Comparison of ENCODE assay signal across 9 mouse cellular contexts in the genomic region with DNA sequence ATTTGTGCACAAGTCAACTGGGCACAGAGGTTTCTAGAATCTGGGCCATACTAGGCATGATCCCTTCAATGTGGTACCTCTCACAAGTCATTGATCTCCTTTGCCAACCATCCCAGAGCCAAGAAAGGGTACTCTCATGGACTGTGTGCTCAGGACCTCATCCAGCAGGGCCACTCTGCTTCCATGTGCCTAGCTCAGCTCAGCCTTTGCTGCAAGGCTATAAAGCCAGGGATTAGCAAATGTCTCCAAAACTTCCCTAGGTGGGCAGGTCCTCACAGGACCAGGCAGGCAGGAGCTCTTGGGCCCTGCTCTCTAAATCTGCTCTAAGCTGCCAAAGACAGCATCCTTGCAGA.
DNase-seq lines count a peak whose midpoint lies in the region; ATAC-seq and TF ChIP-seq lines count a peak whose summit lies in the region.
"Had no signal": no experiment of that assay in that cellular context is flagged by ENCODE, and none has a peak within 500 bp of the region (broad histone marks: within the 10 kb centered on the region; RNA-seq: fewer than 3 reads in every experiment).

No protein-coding gene starts in this region.

- TF ChIP-seq CTCF in left cerebral cortex, adult 2 months (IDR thresholded peaks at IDR 0.05), result no peak
- no peak for TF ChIP-seq CTCF in hindbrain, postnatal 0 days (IDR thresholded peaks at IDR 0.05; ENCODE audit: low read depth)

- H3K4me3 ChIP-seq in left cerebral cortex, adult 2 months, result no peak overlapping the region
- H3K4me3 ChIP-seq in forebrain, embryonic 10.5 days, result no peak overlapping the region
- H3K4me3 ChIP-seq in hindbrain, postnatal 0 days (ENCODE audit: low read length), result no peak overlapping the region
- no peak overlapping the region for H3K4me3 ChIP-seq in neural tube, embryonic 14.5 days (ENCODE audit: low read depth, low read length)
- H3K4me3 ChIP-seq: megakaryocyte, embryonic 14.5 days had no signal

- H3K27ac ChIP-seq in left cerebral cortex, adult 2 months, result peak overlapping the region; percentile 25; the same call in 1 of the 2 replicates
- H3K27ac ChIP-seq in forebrain, embryonic 10.5 days, result peak overlapping the region; percentile 78
- H3K27ac ChIP-seq in hindbrain, postnatal 0 days, result peak overlapping the region; percentile 84
- peak overlapping the region; percentile 65 for H3K27ac ChIP-seq in neural tube, embryonic 14.5 days (ENCODE audit: low read depth, low read length)

- DNase-seq in left cerebral cortex, adult 2 months (ENCODE audit: extremely low spot score in 1 of 2, low spot score in 2 of 2), result no peak
- no peak for DNase-seq in left cerebral cortex, adult 11 months (ENCODE audit: low spot score)
- DNase-seq in forebrain, embryonic 10.5 days (ENCODE audit: extremely low spot score, low spot score), result no peak
- no peak for DNase-seq in hindbrain, postnatal 0 days (ENCODE audit: low spot score)
- no peak for DNase-seq in cerebellum, adult 9-11 months
- no peak for DNase-seq in cerebellum, postnatal 36 days
- DNase-seq in gastrocnemius, postnatal 14 days, result no peak

- no peaks in the 10 kb centered on the region for H3K9me3 ChIP-seq in forebrain, embryonic 10.5 days
- H3K9me3 ChIP-seq in hindbrain, postnatal 0 days (ENCODE audit: low read length), result no peaks in the 10 kb centered on the region
- H3K9me3 ChIP-seq in neural tube, embryonic 14.5 days (ENCODE audit: control insufficient read depth, low read length), result no peaks in the 10 kb centered on the region
- H3K9me3 ChIP-seq: megakaryocyte, embryonic 14.5 days had no signal

- no peaks in the 10 kb centered on the region for H3K27me3 ChIP-seq in forebrain, embryonic 10.5 days (ENCODE audit: poor library complexity, severe bottlenecking)
- no peaks in the 10 kb centered on the region for H3K27me3 ChIP-seq in hindbrain, postnatal 0 days (ENCODE audit: insufficient read depth, low read length)
- no peaks in the 10 kb centered on the region for H3K27me3 ChIP-seq in neural tube, embryonic 14.5 days (ENCODE audit: control insufficient read depth, insufficient read depth, low read length)
- H3K27me3 ChIP-seq: megakaryocyte, embryonic 14.5 days had no signal

- intact Hi-C loops in left cerebral cortex, adult 2 months (cut with DNase I), result no loop called here
- intact Hi-C loops in gastrocnemius, postnatal 14 days (cut with DNase I; ENCODE audit: low total_unique reads), result no loop called here

- H3K4me2 ChIP-seq in hindbrain, postnatal 0 days (ENCODE audit: low read depth, low read length), result no peak overlapping the region
- H3K4me2 ChIP-seq in neural tube, embryonic 14.5 days (ENCODE audit: low read depth, low read length), result no peak overlapping the region

- peaks cover 29% of the 10 kb centered on the region for H3K36me3 ChIP-seq in forebrain, embryonic 10.5 days (replicated peaks)
- H3K36me3 ChIP-seq in hindbrain, postnatal 0 days (ENCODE audit: insufficient read depth, low read length), result no peaks in the 10 kb centered on the region
- H3K36me3 ChIP-seq in neural tube, embryonic 14.5 days (ENCODE audit: control insufficient read depth, insufficient read depth, low read length), result no peaks in the 10 kb centered on the region

- H3K4me1 ChIP-seq in forebrain, embryonic 10.5 days, result peaks cover 89% of the 10 kb centered on the region
- peaks cover 71% of the 10 kb centered on the region for H3K4me1 ChIP-seq in hindbrain, postnatal 0 days (ENCODE audit: insufficient read depth, low read length)
- H3K4me1 ChIP-seq in neural tube, embryonic 14.5 days (ENCODE audit: control insufficient read depth, insufficient read depth, low read length), result peaks cover 69% of the 10 kb centered on the region

- no peak overlapping the region for H3K9ac ChIP-seq in hindbrain, postnatal 0 days (replicated peaks; ENCODE audit: low read length)
- H3K9ac ChIP-seq in neural tube, embryonic 14.5 days (replicated peaks; ENCODE audit: low read depth, low read length), result no peak overlapping the region

- peak; percentile 50 for ATAC-seq in hindbrain, postnatal 0 days
- ATAC-seq in neural tube, embryonic 14.5 days (ENCODE audit: low read depth), result no peak

Comparison
In these comparisons a context has a peak if more than half of its experiments do, and no peak if none do; other contexts are left out.
1. H3K27ac ChIP-seq: peak in every context shown above with its lines; median percentile 84 in hindbrain, postnatal 0 days; 78 in forebrain, embryonic 10.5 days; 65 in neural tube, embryonic 14.5 days; 25 in left cerebral cortex, adult 2 months.